Comparison of ENCODE assay signal across 9 mouse cellular contexts in genomic region chr16:21836311-21837072, GRCm38 (mm10). TPM values are rescaled to one million over a fixed set of nuclear protein-coding genes. Genes with fewer than 3 reads are reported as not detected.
DNase-seq lines count a peak whose midpoint lies in the region; ATAC-seq lines count a peak whose summit lies in the region.
"Had no signal": no experiment of that assay in that cellular context is flagged by ENCODE, and none has a peak within 500 bp of the region (broad histone marks: within the 10 kb centered on the region; RNA-seq: fewer than 3 reads in every experiment).

No protein-coding gene starts in this region.

- H3K27ac ChIP-seq in hindbrain, embryonic 13.5 days: no peak overlapping the region
- no peak overlapping the region for H3K27ac ChIP-seq in hindbrain, embryonic 12.5 days
- H3K27ac ChIP-seq: limb, embryonic 15.5 days had no signal

- H3K27me3 ChIP-seq in hindbrain, embryonic 13.5 days: no peaks in the 10 kb centered on the region
- no peaks in the 10 kb centered on the region for H3K27me3 ChIP-seq in hindbrain, embryonic 12.5 days
- H3K27me3 ChIP-seq: limb, embryonic 15.5 days had no signal

- H3K4me1 ChIP-seq in hindbrain, embryonic 13.5 days (replicated peaks): peaks cover 10% of the 10 kb centered on the region; the same call in 1 of the 2 replicates
- no peaks in the 10 kb centered on the region for H3K4me1 ChIP-seq in hindbrain, embryonic 12.5 days
- H3K4me1 ChIP-seq: limb, embryonic 15.5 days had no signal

- H3K36me3 ChIP-seq in hindbrain, embryonic 13.5 days: no peaks in the 10 kb centered on the region
- no peaks in the 10 kb centered on the region for H3K36me3 ChIP-seq in hindbrain, embryonic 12.5 days
- H3K36me3 ChIP-seq: limb, embryonic 15.5 days had no signal

- H3K4me3 ChIP-seq in hindbrain, embryonic 13.5 days: no peak overlapping the region
- no peak overlapping the region for H3K4me3 ChIP-seq in hindbrain, embryonic 12.5 days
- H3K4me3 ChIP-seq: limb, embryonic 15.5 days had no signal

- ATAC-seq in hindbrain, embryonic 13.5 days (ENCODE audit: low FRiP score): peak; percentile 73
- no peak for ATAC-seq in hindbrain, embryonic 12.5 days (ENCODE audit: low FRiP score)
- peak; percentile 62; the same call in 1 of the 2 replicates for ATAC-seq in common myeloid progenitor, adult 5-6 weeks (replicated peaks; ENCODE audit: low read depth, poor library complexity, severe bottlenecking)
- peak; percentile 76 for ATAC-seq in megakaryocyte progenitor cell, adult 5-6 weeks (replicated peaks; ENCODE audit: poor library complexity)

- WGBS in hindbrain, embryonic 13.5 days: 70% methylated on average over 7 of the region's 7 CpGs
- WGBS in hindbrain, embryonic 12.5 days: 63% methylated on average over 7 of the region's 7 CpGs

- H3K9ac ChIP-seq in hindbrain, embryonic 13.5 days: no peak overlapping the region
- no peak overlapping the region for H3K9ac ChIP-seq in hindbrain, embryonic 12.5 days
- H3K9ac ChIP-seq: limb, embryonic 15.5 days had no signal

- peak; percentile 60 for DNase-seq in CD4-positive helper T cell, adult 2 months (ENCODE audit: low read depth, low spot score)
- DNase-seq in adrenal gland, adult 2 months: no peak
- no peak for DNase-seq in kidney, adult 11 months
- DNase-seq in cerebellum, adult 18-20 months: no peak

- no peaks in the 10 kb centered on the region for H3K9me3 ChIP-seq in hindbrain, embryonic 13.5 days
- no peaks in the 10 kb centered on the region for H3K9me3 ChIP-seq in hindbrain, embryonic 12.5 days (replicated peaks)
- H3K9me3 ChIP-seq: limb, embryonic 15.5 days had no signal

- H3K4me2 ChIP-seq in hindbrain, embryonic 13.5 days: no peak overlapping the region
- no peak overlapping the region for H3K4me2 ChIP-seq in hindbrain, embryonic 12.5 days (replicated peaks)
- H3K4me2 ChIP-seq: limb, embryonic 15.5 days had no signal

RNA-seq across cellular contexts. Expression of gene Map3k13, which starts 42.3 kb away (rescaled TPM):
- polyA plus RNA-seq in hindbrain, embryonic 13.5 days (2015; fragmentation: Nextera tagmentation; extraction: Ambion mirVana): 7.9 and 8.2 TPM in 2 replicates
- 7.8 and 9.3 TPM in 2 replicates for polyA plus RNA-seq in hindbrain, embryonic 12.5 days (2016; fragmentation: Nextera tagmentation; extraction: Ambion mirVana)
- 0.05 and 0.69 TPM in 2 replicates for total RNA-seq in common myeloid progenitor, adult 5-6 weeks (2017)
- 0.10 TPM in 1 of 2 replicates, not detected in the other for total RNA-seq in megakaryocyte progenitor cell, adult 5-6 weeks (2015)
- 0.03 TPM in 1 of 2 replicates, not detected in the other for total RNA-seq in megakaryocyte progenitor cell, adult 5-6 weeks (2017)
- 1 to 10 TPM in 1 of 2 experiments, under 1 TPM in 1; 0.84 to 1.2 TPM for total RNA-seq in adrenal gland, adult 2 months (2021)
- polyA plus RNA-seq in adrenal gland, adult 2 months (2012; rRNA removed): 0.40 and 0.41 TPM in 2 replicates

RNA-seq across cellular contexts. Expression of gene Ehhadh, which starts 48.9 kb away (rescaled TPM):
- polyA plus RNA-seq in hindbrain, embryonic 13.5 days (2015; fragmentation: Nextera tagmentation; extraction: Ambion mirVana): 1.3 TPM in 2 replicates
- polyA plus RNA-seq in hindbrain, embryonic 12.5 days (2016; fragmentation: Nextera tagmentation; extraction: Ambion mirVana): 1.6 and 2.1 TPM in 2 replicates
- total RNA-seq in common myeloid progenitor, adult 5-6 weeks (2017): 3.3 and 5.2 TPM in 2 replicates
- 2.1 and 2.3 TPM in 2 replicates for total RNA-seq in megakaryocyte progenitor cell, adult 5-6 weeks (2015)
- total RNA-seq in megakaryocyte progenitor cell, adult 5-6 weeks (2017): 2.6 and 2.9 TPM in 2 replicates
- 10 to 100 TPM; 30.8 to 80.2 TPM for total RNA-seq in adrenal gland, adult 2 months (2021)
- polyA plus RNA-seq in adrenal gland, adult 2 months (2012; rRNA removed): 5.3 and 7.6 TPM in 2 replicates
